Mouse (Mus musculus): ENCODE data around the gene A930018P22Rik.
"Not testable (repeated sequence)": the region's sequence is repeated elsewhere in the genome, so short reads cannot be mapped to it uniquely, and the experiment has no call there.

A930018P22Rik gene

DNA sequence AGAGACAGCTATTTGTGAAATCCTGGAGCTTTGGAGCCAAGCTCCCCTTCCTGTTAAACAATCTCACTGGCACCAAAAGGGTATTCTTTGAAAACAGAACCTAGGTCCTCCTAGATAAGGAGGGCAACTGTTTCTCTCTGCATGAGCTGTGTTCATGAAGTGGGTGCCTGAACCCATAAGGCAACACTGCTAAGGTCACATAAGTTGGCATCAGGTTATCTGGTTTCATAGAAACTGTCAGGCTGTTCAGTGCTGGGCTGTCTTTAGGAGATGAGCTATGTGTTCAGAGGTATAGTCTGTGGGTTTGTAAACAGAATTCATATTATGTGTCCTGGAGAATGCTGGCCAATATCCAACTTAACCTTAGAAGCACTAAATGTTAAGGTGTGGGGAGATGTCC is 5.4 kb upstream of the A930018P22Rik start:
- DNase-seq (ENCODE audit: low spot score in 2 of 2): not testable (repeated sequence)

- no peak for DNase-seq (ENCODE audit: low spot score in 2 of 2)
Measured at GRCm38 (mm10) chr2:104119097-104119496, 3.5 kb upstream of the A930018P22Rik start.

- DNase-seq (ENCODE audit: low spot score in 2 of 2): no peak
Measured at GRCm38 (mm10) chr2:104120312-104120711, 2.3 kb upstream of the A930018P22Rik start.

GRCm38 (mm10) chr2:104121681-104122504 is 676 bp upstream of the A930018P22Rik start:
- no peak for DNase-seq (ENCODE audit: low spot score in 2 of 2)

- DNase-seq (ENCODE audit: low spot score in 2 of 2): no peak
Measured at GRCm38 (mm10) chr2:104123540-104123939, 971 bp downstream of the A930018P22Rik start.

DNA sequence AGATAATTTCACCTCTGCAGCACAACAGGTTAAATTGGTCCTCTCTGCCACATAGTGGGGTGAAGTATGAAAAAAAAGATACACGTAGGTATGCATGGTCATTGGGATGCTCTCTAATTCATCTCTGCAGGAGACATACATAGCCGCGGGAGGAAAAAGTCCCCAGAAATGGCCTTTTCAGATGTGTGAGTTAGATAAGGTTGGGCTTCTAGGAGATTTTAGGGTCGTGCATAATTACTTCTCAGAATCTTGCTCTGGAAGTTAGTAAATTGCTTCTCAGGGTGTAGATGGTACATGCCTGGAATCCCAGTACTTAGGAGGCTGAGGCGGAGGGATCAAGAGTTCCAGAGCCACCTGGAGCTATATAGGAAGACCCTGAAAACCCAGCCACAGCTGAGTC is 1.5 kb downstream of the A930018P22Rik start:
- no peak for DNase-seq (ENCODE audit: low spot score in 2 of 2)

- no peak for DNase-seq (ENCODE audit: low spot score in 2 of 2)
Measured at GRCm38 (mm10) chr2:104128803-104129531, 6.4 kb downstream of the A930018P22Rik start.

GRCm38 (mm10) chr2:104130165-104130564 is 7.6 kb downstream of the A930018P22Rik start:
- DNase-seq (ENCODE audit: low spot score in 2 of 2): no peak

DNA sequence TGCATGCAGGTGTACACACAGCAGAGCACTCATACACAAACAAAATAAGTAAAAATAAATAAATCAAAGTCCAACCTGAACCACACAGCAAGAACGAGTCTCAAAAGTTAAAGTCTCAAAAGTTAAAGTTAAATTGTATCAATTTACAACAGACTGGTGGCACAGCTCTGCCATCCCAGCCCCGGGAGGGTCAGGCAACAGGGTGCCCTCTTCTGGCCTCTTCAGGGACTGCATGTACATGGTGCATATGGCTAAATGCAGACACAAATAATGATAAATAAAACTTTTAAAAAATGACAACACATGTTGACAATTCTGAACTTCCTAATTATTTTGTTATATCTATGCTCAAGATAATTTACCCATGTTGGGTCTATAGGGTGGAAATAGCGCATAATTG is 8.4 kb downstream of the A930018P22Rik start:
- no peak for DNase-seq (ENCODE audit: low spot score in 2 of 2)

DNA sequence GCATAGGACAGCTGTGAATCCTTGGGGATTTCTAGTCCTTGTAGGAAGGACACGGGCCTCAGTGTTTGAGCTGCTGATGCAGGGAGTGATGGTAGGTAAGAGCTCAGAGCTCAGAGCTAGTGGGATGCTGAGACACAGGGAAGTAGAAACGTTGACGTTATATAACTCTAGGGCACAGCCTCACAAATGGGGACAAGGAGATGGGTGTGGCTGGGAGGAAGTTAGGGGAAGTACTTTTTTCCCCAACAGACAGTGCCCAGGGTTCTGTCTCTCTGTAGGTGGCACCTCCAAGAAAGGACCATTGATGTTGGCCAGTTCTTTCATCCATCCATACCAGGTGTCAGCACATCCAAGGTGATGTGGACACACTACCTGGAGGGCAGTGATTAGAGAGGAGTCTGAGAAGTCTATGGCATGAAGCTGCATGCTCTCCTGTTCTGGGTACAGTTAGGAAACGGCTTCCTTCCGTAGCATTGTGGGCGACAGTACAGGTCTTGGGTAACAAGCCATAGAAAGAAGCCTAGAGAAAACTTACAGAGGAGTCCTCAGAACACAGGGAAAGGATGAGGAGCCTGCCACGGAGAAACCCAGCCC is 9.8 kb downstream of the A930018P22Rik start:
- DNase-seq (ENCODE audit: low spot score in 2 of 2): no peak

DNA sequence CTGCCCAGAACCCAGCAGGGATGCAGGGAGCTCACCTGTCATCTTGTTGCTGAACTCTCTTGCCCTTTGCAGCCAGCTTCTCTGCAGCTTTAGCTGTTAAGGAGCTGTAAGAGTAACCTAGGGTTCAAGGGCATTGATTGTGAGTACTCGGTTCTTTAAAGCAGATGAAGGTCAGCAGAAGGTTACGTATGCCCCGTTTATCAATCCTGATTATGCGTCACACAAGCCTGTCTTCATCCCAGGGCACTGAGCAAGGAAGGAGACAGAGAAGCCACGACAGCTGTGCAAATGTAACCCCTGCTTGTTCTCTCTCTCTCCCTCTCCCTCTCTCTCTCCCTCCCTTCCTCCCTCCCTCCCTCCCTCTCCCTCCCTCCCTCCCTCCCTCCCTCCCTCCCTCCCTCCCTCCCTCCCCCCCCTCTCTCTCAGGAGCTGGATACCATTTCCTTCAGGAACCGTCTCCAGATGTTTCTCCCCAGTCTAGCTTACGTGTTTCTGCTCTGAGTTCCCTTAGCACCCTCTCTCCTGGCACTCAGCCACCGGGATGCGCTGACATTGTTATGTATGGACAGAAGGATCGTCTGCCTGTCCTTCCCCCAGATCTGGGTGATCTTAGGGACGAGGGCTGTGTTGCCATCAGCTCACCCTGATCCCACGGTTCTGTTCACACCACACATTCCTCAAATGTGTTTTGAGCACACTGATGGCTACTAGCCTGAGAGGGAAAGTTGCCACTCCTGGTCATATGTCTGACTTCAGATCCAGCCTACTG is 10.7 kb downstream of the A930018P22Rik start:
- no peak for DNase-seq (ENCODE audit: low spot score in 2 of 2)

- DNase-seq (ENCODE audit: low spot score in 2 of 2): peak in 1 of 2 experiments; percentile 51
Measured at GRCm38 (mm10) chr2:104134150-104135056, 11.8 kb downstream of the A930018P22Rik start.

- DNase-seq (ENCODE audit: low spot score in 2 of 2): no peak
Measured at GRCm38 (mm10) chr2:104135920-104136319, 13.4 kb downstream of the A930018P22Rik start.

DNA sequence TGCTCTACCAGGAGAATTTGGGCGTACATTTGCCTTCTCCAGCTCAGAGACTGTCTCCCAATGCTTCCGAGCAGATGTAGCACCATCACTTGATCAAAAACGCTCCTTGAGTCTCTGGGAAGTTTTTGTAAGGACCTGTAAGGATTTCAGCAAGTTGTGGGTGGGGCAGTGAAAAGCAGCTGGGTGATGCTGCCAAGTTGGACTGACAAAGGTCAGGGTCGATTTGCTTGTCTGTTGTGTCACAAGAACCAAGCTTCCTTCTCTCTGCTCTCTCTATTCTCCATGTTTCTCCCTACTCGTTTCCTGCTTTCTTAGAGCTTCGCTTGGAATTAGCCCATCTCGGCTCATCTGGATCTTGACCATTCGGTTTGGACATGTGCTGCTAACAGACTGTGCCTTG is 19.6 kb downstream of the A930018P22Rik start:
- DNase-seq (ENCODE audit: low spot score in 2 of 2): no peak

- DNase-seq (ENCODE audit: low spot score in 2 of 2): no peak
Measured at GRCm38 (mm10) chr2:104144004-104144403, 21.4 kb downstream of the A930018P22Rik start.

- no peak for DNase-seq (ENCODE audit: low spot score in 2 of 2)
Measured at GRCm38 (mm10) chr2:104145983-104146382, 23.4 kb downstream of the A930018P22Rik start.

GRCm38 (mm10) chr2:104147910-104148561 is 25.5 kb downstream of the A930018P22Rik start:
- no peak for DNase-seq (ENCODE audit: low spot score in 2 of 2)

- DNase-seq (ENCODE audit: low spot score in 2 of 2): no peak
Measured at GRCm38 (mm10) chr2:104150608-104151397, 28.2 kb downstream of the A930018P22Rik start.

DNA sequence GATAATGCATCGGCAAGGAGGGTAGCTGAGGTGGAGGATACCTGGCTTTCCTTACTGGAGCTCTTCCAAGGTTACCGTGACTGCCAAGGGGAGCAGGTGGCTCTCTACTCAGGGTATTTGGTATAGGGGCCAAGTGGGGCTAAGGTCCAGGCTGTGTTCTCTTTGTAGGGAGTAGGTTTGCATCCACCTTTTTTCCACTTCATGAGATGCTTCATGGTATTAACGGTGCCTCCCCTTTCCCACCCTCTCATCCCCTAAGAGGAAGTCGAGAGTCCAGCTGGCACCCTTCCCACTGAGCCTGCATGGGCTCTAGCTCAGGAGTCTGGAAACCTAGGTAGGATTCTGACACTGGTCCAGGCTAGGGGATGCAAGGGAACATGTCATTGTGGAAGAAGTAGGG is 30.8 kb downstream of the A930018P22Rik start:
- no peak for DNase-seq (ENCODE audit: low spot score in 2 of 2)
